Mouse (Mus musculus): ENCODE results near the gene Flnb. TPM values are rescaled to one million over a fixed set of nuclear protein-coding genes. Genes with fewer than 3 reads are reported as not detected.
A peak's percentile ranks its signal among the peaks of the same experiment; 100 is the strongest.

The Flnb gene
- total RNA-seq, 4 experiments from 2014 or later, result 14.3 to 31.5 (median 21.0) TPM

GRCm38 (mm10) chr14:7826151-7826937 lies 8.6 kb downstream of the Flnb start:
- peak; percentile 31 for DNase-seq (ENCODE audit: low spot score)

DNA sequence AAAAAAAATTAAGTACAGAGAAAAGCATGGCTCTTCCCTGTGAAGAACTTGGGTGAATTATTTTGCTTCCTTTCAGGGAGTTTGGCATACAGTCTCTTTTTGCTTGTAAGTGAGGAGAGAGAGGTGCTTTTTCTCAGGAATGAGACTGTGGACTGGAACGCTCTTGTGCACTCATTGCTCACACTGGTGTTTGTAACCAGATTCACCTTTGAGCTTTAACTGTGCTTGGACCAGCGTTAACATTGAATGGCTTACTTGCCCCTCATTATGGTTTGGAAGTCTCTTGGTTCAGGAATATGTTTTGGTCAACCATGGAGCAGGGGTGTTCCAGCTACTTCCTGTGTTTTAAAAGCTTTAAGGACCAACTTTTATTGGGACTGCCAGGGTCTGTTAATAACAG lies 11.4 kb downstream of the Flnb start:
- no peak for DNase-seq (ENCODE audit: low spot score)

GRCm38 (mm10) chr14:7831770-7832439 lies 14.1 kb downstream of the Flnb start:
- DNase-seq (ENCODE audit: low spot score), result no peak

DNA sequence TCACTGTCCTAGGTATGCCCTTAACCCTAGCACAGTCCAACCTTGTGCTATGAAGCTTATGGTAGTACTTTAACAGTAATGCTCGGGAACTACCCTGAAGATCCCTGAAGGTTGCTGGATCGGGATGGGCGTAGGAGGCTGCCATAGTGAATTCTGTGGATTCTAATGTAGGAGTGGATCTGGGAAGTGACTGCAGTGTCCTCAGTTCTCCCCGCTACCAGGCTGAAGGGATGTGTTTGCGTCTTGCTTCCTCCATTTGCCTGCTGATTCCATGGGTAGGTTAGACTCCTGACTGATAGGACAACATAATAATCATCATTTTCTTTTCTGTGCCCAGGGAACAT lies 14.7 kb downstream of the Flnb start:
- no peak for DNase-seq (ENCODE audit: low spot score)

DNA sequence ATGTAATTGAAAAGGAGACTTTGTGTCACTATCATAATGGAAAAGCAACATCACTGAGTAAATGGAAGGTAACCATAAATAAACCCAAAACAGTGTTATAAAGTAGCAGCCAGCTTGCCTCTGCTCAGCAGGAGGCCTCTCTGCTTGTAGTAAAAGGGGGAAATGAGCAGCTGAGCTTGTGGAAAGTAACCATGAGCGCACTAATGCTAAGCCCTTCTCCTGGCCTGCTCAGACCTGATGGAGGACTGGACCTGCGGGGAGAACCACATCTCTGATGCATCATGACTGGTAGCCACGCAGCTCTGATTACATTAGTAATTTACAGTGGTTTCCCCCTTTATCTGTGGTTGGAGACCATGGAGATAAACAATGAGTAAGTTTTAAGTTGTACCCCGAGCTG lies 15.7 kb downstream of the Flnb start:
- no peak for DNase-seq (ENCODE audit: low spot score)

DNA sequence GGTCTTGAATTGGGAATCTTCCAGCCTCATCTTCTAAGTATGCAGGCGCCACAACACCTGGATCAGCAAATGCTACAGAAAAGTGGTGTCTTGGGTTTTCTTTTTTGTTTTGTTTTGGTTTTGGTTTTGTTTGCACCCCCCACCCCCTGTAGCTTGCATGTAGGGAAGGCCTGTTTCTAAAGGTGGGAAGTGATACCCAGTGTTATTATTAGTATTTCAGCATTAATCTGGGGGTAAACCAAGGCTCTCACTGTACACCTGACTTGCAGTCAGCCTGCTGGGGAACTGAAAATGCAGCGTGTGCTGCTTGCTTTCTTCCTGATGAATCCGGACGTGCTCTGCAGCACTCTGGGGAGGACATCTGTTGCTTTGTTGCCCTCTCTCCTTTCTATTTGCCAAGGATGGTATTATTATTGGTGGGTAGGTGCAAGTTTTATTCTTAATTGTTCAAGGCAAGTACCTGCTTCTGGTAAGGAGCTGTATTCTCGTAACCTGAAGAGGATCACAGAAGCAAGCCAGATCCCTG lies 20.9 kb downstream of the Flnb start:
- DNase-seq (ENCODE audit: low spot score), result no peak

DNA sequence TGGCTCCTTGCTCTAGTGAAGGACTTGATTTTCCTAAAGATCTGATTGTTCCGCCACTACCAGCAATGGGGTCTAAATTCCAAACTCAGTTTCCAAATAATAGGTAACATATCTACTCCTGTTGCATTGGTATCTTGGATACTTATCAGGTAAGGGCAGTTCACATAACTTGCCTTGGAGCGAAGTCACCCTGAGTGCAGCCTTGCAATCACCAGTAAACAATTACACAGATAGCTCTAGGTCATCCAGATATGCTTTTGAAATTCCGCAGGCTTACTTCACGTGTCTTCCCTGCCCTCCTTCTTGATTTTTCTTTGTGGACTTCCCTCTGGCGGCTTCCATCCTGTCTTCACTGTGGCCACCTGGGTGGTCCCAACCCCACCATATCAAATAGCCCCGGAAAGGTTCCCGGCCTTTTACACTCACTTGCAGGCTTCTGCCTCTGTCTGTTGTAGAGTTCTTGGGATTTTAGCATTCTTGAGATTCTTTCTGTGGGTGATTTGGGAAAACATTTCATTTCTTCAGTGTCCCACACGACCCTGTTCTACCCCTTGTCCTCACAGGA lies 22.3 kb downstream of the Flnb start:
- DNase-seq (ENCODE audit: low spot score), result no peak

- DNase-seq (ENCODE audit: low spot score), result peak; percentile 45
These were observed 25.0 kb downstream of the Flnb start for GRCm38 (mm10) chr14:7842631-7843332.

- DNase-seq (ENCODE audit: low spot score), result no peak
These were observed 28.9 kb downstream of the Flnb start for GRCm38 (mm10) chr14:7846696-7847095.

DNA sequence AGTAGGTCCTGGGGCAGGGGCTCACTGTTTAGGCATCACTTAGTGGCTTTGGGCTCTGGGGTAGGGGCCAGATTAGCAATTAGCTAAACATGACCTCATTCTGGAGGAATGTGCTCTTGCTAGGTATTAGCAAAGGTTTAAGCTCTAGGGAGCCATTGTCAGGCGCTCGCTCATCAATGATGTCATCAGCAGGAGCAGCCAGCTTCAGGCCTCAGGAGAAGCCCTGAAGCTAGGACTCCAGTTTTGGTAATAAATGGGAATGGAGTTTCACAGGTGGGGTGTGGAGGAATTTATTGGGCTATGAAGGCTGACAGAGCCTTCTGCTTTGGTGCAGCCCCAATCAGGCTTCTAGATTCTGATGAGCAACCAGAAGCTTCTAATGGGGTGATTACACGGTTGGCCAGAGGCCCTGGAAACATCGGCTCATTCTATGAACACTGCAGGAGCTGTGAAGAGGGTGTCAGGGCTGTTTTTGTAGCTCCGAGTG lies 30.0 kb downstream of the Flnb start:
- DNase-seq (ENCODE audit: low spot score), result no peak

- no peak for DNase-seq (ENCODE audit: low spot score)
These were observed 33.2 kb downstream of the Flnb start for GRCm38 (mm10) chr14:7850913-7851312.

DNA sequence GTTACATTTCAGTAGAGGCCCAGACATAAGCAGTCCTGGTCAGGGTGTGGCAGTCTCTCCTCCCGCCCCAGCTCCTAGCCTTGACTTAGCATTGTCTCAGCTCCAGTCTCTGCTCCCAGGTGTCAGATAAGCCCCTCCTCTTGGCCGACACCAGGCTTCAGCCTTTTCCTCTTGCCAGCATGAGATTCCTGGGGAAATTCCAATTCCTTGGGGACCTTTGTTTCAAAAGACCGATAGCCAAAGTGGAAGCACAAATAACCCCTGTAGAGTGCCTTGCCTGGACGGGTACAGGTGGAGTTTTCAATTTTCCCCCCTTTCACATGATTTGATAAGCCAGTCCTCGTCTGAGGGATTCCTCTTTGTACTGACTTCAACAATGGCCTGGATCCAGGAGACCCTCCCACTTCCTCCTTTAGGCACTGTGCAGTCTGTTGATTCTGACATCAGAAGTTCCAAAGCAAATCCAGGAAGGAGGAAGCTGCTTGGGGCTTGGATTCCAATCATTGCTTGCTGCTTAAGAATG lies 33.8 kb downstream of the Flnb start:
- peak; percentile 90 for DNase-seq (ENCODE audit: low spot score)

- DNase-seq (ENCODE audit: low spot score), result peak; percentile 34
These were observed 35.9 kb downstream of the Flnb start for GRCm38 (mm10) chr14:7853691-7854090.

- DNase-seq (ENCODE audit: low spot score), result no peak
These were observed 36.6 kb downstream of the Flnb start for GRCm38 (mm10) chr14:7854366-7854765.

GRCm38 (mm10) chr14:7855101-7855500 lies 37.3 kb downstream of the Flnb start:
- DNase-seq (ENCODE audit: low spot score), result no peak

DNA sequence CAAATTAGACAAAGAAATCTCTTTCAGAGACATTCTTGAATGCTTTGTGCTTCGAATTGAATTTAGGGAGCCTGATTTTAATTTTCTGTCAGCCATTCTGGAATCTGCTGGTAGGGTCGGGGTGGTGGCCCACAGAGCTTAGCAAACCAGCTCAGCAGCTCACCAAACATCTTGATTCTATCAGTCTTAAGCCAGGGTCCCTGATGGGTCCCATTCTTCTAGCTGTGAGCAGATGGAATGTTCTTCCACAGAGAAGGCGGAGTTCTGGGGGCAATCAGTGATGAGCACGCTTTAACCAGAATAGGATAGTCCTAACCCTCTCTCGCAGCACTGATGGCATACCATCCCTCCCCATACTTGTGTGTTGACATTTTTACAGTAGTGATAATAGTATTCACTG lies 37.7 kb downstream of the Flnb start:
- no peak for DNase-seq (ENCODE audit: low spot score)

DNA sequence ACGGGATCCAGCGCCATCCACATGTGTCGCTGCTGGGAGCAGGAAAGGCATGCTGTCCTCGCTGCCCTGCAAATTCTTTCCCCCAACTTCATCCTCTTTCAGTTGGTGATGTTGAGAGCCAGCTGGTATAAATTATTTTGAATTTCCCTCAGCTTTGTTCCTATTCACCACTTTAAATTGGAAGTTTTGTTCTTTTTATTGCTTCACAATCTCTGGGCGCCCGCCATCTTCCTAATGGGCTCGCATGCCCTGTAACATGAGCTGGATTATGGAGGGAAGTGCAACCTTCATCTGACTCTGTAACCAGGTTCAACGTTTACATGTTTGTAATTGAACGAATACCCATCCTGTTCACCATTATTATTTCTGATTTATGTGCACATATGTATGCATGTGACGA lies 38.6 kb downstream of the Flnb start:
- no peak for DNase-seq (ENCODE audit: low spot score)

GRCm38 (mm10) chr14:7857835-7858234 lies 40.1 kb downstream of the Flnb start:
- no peak for DNase-seq (ENCODE audit: low spot score)

DNA sequence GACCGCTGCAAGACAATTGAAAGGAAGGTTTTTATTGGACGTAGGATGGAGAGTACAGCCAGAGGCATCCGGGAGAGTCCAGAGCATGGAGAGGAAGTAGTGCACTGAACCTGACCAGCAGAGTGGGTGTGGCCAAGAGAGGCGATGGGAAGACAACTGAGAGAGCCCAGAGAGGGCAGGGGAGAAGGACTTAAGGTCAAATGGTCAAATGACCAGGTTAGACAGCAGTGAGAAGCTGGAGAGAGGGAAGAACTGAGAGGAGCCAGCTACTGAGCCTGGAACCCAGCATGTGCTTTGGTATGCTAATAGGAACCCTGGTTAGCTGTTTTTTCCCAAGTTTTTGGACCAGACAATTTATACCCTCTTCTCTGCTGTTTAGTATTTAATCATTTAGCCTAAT lies 40.7 kb downstream of the Flnb start:
- DNase-seq (ENCODE audit: low spot score), result no peak

DNA sequence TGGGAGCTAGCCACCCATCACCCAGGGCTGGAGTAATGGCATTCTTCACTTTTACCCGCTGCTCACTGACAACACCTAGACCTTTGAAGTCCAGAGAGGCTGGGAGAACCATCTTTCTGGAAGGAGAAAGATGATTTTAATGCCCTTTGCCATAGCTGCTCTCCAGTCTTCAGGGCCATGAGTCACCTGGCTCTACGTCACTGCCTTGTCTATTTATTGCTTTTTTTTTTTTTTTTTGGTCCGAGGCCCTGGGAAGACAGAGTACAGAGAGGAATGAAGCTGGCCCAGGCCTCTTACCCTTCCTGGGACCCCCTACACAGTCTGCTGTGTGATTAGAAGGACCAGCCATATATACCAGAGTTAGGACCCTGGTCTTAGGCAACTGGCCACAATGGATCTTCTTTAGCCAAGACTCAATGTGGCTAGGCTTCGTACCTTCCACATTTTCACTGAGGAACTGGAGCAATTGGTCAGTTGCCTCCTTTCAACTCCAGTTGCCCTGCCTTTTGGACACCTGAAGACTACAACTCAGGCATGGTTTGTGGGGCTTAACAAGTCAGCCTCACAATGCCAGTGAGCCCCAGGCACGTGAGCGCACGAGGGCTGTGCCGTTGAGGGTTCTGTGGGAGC lies 42.9 kb downstream of the Flnb start:
- DNase-seq (ENCODE audit: low spot score), result no peak

DNA sequence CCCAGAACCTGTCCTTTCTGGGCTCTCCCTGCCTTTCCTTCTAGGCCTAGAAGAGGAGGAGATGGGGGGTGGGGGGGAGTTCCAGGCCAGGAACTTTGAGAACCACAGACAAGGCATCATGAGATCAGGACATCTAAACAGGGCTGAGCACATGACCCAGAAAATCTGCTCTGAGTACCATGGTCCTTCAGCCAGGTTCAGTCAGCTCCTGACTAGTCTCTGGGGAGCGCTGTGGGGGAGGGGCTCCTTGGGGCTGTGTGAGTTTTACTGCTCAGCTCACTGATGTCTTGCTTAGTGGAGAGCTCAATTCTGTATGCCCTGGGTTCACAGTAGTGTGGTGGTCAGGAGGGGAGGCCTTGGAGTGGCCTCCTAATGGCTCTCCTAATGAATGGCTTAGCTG lies 43.5 kb downstream of the Flnb start:
- DNase-seq (ENCODE audit: low spot score), result no peak

All from heart, adult 8-10 months (tissue).